Mouse (Mus musculus): Measurements from ENCODE around the gene Rtn4.

GRCm38 (mm10) chr11:29746203-29746602 is 53.5 kb downstream of the Rtn4 start:
- TF ChIP-seq CTCF (IDR thresholded peaks at IDR 0.05; ENCODE audit: low read depth, low read length) (no peak), POLR2A (IDR thresholded peaks at IDR 0.05; ENCODE audit: insufficient read depth, low read length) (no peak)
